Mouse (Mus musculus) kidney, adult 18-20 months (tissue): ENCODE data around the gene Nox4.

Experiments
- DNase-seq: peaks from one replicate; pipeline ENCODE4 v3.0.0; 2021

Nox4 gene

DNA sequence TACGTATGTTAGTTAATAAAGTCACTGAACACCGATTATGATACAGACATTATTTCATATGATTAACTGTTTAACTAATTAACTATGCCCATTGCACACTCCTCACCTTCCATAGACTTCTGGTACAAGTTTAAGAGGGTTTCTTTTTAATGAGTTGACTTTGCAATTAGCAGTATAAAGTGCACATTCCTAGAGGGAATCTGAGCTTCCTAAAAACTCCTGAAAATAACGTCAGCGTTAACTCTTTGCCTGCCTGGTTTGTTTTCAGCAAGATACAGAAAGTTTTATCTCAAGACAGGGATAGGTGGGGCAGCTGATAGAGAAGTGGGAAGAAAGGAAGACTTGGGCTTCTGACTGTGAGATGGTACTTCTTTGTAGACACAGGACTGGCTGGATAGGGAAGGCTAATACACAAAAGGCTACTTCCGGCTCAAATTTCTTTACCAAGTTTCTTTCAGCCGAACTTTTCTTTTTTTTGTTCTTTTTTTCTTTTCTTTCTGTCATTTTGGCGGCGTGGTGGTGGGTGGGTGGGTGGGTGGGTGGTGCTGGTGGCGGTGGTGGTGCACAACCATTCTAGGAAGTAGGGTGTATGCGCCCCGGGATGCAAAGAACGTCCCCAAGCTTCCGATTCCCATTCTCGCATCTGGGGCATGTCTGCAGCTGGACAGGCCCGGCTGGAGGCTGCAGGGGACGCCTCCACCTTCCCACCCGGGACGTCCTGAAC lies at the start of gene Nox4:
Nox4 (plus strand) TSS at position 241 of the 724 bp plus-strand sequence.
- DNase-seq, result no peak

DNA sequence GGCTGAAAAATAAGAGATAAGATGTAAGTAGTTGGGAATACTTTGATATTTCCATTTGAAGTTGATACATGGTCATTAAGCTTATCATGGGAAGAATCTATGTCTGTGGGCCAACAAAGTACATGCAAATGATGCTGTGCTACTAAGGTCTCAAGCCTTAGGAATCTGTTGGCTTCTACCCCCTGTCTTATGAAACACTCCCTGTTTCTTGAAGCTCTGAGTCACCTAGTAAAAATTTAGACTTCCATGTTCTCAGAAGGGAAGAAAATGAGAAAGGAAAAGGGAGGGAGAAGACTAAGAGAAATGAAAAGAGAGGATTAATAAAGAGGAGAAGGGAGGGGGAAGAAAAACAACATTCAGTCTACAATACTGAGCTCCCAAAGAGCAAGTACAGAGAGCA lies 41.1 kb upstream of the Nox4 start:
- DNase-seq, result no peak

DNA sequence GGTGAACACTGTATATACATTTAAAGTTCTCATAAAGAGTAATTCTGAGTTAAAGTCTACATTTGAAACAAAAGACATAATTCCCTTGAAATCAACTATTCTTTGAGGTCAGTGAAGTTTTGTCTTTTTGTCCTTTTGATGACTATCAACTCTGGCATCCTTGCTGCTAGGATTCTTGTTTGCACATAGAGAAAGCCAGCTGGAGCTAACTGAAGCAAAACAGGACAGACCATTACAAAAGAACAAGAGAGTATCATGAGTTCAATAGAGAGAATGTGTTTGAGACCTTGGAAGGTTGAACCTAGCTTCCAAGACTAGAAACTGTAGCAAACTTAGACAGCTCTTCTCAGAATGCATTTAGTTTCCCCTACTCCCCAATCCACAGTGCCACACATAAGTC lies 24.2 kb upstream of the Nox4 start:
- no peak for DNase-seq

DNA sequence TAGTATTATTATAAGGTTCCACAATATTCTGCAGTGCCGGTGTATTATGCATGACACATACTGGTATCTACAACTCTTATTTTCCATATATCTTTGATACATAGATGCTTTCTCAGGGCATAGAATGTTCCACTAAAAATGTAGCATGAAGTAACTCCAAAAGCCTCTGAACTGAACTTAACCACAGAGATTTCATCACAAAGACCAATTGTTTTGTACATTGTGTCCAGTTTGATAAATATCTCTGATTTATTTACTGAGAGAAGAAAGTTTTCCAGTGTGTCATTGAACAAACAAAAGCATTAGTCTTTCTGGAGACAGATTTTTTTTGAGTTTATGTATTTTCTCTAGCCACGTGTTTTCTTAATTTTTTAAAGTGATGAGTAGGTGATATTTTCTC lies 23.1 kb upstream of the Nox4 start:
- no peak for DNase-seq

DNA sequence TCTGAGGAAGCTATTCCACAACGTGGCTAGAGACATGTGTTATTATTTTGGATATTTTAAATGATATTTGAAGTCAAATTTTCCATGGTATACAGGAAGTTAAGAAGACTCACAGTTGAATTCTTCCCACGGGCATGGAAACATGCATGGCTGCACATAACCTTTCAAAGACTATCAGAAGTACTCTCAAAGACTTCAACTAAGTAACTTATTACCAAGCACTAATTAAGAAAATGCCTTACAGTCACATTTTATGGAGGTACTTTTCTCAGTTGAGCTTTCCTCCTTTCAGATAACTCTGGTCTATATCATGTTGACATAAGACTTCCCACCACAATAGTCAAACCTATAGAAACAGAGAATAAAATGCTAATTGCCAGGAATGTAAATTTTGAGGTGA lies 20.3 kb upstream of the Nox4 start:
- DNase-seq, result no peak

DNA sequence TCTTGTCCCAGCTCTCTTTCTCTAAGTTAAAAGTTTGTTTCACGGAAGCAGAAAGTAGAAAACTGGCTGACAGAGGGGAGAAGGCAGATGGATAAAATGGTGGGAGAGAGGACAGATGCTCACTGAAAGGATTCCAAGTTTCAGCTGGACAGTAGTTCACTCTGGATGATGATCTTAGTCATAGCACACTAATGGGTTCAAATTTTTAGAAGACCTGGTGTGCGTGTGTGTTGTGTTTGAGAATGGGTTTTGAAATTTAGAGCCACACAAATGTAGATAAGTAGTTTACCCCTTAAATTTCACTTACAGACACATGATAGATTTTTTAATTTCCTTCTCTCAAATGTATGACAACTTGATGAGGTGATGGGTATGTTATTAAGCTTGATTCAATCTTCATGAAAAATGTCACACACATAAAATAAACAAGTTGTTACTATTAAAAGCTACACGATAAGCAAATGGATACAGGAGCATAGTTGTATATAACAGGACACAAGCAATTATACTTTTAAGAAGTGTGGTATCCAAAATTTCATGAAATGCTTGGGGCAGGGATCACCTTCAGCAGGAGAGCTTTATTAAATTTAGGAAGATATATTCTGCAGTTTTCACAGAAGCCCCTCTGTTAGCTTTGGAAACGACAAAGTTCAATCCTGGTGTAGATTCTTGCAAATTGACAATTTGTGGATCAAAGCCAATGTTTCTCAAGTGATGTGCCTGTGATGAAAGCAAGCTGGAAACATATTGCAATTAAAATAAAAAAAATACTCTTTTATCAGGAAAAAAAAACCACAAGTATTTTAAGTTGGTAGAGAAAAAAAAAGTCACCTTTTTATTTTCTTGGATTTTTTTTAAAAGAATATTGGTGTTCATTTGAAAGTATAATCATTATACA lies 18.6 kb upstream of the Nox4 start:
- no peak for DNase-seq

DNA sequence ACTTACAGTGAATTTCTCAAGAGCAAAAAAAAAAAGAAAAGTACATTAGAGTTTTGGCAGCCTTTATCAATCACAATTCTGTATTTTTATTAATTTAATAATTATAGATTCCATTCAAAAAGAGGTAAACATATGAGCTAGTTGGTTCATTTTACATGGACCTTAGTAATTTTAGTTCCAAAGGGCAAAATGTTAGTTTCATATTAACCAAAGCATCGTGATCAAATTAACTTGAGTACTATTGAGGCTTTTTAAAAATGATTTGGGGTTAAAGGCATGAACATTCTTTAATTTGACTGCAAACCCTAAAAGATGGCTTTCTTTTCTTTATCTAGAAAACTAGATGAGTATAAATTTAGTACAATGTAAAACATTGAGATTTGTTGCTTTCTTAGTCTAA lies 16.4 kb upstream of the Nox4 start:
- no peak for DNase-seq

DNA sequence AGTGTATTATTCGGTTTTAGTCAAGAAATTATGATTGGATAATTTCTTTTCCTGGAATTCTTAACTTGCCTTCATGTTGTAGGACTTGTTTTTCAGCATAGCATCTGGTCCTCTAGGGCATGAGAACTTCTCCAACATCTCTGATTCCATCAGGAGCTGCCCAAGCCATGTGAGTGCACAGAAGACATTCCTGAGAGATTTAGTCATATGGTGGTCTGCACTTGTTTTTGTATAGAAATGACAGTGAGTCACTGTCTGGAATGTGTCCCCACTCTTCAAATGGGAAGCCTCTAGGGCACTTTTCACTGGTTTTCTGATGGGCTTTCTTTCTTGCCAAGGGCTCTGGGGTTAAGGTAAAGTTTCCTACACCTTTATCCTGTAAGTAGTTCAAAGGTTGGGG lies 4.8 kb upstream of the Nox4 start:
- DNase-seq, result no peak

DNA sequence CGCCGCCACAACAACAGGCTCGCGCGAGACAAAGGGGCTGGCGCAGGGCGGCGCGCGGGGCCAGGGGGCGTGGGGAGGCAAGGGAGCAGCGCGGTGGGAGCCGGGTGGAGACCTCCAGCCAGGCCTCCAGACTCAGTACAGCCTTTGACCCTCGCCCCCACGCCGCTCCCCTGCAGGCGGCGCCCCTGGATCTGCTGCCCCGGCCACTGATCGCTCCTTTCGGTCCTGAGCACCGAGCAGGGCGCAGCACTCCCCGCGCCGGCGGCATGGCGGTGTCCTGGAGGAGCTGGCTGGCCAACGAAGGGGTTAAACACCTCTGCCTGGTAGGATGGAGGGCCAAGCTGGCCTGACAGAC lies 661 bp downstream of the Nox4 start:
- DNase-seq, result peak; percentile 69

DNA sequence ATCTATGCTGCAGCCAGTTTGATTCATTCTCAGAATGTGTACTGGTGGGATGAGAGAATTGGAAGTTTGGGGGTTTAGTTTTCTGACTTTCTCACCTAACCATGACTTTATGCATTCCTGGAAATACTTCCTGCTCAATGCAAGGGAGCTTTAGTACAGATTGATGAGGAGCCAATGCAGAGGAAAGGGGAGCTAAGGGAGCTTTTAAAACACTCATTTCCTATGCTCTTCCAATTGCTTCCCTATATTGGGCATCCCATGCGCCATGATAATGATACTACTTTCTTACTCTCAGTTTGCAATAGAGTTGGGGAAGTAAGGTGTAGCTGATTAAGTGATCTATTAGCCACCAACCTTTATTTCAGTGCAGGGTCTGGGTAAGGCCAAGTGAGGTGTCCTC lies 1.0 kb downstream of the Nox4 start:
- no peak for DNase-seq

DNA sequence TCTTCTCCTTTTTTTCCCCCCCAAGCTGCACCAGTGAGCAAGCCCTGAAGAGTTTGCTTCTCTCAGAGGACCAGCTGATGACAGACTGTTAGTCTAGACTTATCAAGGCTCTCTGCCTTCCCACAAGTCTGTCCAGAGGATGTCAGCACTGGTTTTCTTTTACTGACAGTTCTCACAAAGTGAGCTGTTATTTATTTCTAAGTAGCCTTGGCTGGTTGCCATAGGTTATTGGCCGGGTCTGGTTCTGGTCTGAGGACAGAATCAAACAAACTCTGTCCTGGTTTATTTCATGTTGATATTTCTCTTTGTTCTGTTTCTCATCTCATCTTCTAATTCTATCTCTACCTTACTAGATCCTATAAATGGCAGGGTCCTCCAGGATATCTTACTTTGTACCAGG lies 2.0 kb downstream of the Nox4 start:
- peak; percentile 36 for DNase-seq

DNA sequence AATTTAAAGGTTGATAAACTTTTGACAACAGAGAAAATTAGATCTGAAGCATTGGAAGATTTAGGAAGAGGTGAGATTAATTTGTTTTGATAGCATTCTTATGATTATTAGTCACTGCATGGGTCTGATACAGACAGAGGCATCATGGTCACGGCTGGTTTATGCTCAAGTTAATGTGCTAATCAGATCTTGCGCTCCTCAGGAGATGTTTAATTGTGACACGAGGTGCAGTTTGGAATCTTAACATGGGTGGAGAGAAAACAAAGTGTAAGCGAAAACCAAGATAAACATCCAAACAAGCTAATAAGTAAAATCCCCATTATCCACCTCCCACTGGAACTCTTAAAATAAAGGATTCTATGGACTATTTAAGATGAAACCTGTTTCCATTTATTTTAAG lies 6.2 kb downstream of the Nox4 start:
- DNase-seq, result no peak

DNA sequence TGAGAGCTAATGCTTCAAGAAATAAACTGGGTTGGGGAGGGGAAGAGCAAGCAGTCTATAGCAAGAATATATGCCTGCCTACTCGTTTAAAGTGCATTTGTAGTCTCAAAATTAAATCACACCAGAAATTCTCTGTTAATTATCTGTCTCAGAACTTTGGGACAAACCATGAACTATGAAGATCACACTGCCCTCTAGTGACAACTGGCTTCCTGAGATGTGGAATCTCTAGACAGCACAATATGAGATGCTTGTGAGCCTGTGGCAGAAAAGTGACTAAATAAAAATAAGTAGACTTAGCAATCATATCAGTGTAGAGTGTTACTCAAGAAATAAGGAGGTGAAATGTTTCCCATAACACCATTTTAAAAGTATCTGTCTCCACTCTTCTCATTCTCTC lies 31.3 kb downstream of the Nox4 start:
- peak; percentile 9 for DNase-seq

DNA sequence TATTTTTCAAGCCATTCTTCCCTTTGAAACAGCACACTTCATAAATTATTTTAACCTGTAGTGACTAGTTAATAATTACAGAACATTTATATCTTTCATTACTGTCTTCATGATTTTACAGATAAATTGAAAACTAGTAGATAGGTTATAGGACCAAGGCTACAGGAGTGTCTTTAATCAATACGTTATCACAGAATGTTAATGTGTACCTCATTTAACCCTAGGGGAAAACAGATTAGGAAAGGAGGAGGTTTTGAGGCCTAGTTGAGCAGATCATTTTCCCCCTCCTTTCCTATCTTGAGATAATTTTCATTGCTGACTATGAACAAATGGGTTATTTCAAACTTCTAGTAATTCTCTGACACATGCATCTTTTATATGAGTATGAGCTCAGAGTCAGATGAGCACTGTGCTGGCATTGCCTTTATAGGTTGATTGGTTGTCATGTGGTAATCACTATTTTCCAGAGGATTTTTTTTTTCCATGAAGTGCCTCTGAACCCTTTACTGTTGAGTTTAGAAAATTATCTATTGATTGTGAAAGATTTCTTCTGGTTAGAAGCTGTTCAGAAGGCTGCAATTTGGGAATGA lies 57.9 kb downstream of the Nox4 start:
- no peak for DNase-seq

DNA sequence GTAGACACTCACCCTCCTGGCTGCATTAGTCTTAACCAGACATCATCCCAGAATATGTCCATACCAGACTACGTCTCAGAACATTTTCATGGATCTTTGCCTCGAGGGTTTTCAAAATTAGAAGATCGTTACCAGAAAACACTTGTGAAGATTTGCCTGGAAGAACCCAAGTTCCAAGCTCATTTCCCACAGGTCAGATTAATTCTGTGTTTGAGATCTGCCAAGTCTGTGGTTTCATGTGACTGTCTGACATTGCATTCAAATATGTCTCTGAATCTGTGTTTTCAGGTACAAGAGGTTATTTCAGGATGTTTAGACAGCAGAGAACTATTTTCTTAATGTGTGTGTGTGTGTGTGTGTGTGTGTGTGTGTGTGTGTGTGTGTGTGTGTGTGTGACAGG lies 75.7 kb downstream of the Nox4 start:
- no peak for DNase-seq

DNA sequence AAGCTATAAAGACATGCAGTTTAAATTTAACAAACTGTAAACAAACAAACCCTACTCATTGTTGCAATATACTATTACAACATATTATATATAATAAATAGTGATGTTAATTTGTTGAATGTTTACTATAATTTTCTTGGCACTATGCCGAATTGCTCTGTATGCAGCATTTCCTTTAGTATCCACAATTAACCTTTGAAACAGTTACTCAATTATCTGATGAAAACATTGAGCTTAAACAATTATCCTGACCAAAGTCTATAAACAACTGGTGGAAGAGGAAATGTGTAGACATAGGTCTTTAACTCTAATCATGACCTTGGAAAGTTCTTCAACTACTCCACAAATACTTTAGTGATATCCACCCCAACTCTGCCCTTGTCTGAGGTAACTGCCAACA lies 76.2 kb downstream of the Nox4 start:
- no peak for DNase-seq

DNA sequence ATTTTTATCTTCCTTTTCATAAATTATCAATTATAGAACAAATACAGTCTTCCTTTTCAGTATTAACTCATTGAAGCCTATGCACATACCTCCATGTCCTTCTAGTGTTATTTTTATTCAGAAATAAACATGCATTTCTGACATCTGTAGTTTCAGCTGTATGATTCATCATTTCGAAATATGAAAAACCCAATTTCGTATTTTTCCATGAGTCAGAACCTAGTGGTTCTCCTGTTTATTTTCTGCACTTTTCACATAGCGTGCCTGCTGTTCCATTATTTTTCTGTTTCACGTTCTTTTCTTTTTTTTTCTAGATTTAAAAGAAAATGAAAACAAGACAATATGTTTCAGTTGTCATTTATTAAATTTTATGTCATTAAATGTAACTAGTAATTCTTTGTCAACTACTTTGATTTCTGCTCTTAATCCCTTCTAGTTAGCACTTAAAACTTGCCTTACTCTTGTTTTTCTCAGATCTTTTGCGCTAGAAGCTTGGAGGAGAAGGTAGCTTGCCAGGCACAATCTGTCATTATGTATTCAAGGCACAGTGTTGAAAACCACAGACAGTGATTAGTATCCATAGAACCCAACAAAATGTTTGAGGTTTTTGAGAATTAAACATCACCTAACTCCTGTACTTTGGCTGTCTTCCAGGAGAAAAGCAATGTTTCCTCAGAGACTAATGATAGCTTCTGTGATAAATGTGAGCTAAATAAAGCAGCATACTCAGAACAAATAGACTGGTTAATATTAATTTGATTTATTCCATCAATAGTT lies 85.1 kb downstream of the Nox4 start:
- DNase-seq, result no peak

DNA sequence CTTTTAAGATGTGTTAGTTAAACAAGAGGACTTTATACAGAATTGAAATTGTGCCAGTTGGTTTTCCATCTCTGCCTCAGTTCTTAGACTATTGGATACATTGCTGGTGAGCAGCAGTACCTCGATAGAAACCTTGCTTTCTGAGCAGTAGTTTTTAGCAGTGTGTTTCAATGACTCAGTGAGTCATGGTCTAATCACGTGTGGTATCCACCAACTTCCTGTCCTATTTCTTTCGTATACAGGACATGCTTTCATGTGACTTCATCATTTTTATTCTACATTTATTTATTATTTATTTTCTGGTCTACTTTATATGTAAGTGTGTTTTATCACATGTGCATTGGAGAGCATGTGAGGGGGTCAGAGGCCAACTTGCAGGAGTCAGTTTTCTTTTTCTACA lies 99.7 kb downstream of the Nox4 start:
- no peak for DNase-seq

DNA sequence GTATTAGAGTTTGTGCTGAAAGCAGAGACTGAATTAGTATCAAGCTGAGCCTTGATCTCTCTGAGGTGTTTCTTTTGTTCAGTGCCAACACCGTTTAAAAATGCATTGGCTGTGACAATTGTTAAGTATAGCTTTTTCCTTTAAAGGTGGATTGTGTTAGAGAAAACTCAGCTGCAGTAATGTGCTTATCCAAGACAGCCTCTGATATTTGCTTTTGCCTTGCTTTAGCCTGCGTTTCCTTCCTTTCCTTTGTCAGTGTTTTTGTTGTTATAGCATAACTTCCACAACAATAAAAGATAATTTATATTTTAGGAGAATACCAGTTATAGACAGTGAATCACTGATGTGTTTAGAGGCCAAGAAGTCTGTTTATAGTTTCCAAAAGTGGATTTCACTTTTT lies 106.9 kb downstream of the Nox4 start:
- DNase-seq, result no peak

DNA sequence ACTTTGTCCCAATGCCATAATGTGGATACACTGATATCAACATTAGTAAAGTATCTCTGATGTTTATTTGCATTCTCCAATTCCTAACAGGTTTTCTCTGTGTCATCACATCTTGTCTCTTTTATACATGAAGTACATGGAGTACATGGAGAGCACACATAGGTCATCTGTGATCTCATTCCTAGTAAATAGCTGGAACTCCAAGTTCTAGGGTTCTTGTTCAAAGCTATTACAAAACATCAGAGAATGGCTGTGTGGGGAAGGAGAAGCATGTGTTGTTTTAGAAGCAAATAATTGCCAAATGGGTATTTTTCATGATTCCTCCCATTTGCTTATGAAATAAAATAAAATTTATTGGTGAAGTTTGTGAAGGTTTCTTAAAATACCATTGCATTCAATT lies 121.9 kb downstream of the Nox4 start:
- DNase-seq, result no peak

DNA sequence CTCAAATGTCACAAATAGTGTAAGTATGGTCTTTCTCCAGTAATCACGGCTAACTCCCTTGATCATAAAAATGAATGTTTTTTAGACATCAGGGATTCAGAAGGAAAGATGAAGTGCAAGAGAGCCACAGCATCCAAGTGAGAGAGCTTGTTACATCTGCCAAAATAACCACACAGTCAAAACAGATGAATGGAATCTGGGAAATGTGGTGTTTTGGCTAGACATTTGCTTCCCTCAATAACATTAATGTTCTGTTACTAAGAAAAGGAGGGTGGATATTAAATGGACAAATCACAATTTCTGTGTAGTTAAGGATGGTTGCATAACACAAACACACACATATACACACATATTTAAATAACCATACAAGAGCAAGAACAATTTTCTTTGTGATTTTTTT lies 123.2 kb downstream of the Nox4 start:
- no peak for DNase-seq

DNA sequence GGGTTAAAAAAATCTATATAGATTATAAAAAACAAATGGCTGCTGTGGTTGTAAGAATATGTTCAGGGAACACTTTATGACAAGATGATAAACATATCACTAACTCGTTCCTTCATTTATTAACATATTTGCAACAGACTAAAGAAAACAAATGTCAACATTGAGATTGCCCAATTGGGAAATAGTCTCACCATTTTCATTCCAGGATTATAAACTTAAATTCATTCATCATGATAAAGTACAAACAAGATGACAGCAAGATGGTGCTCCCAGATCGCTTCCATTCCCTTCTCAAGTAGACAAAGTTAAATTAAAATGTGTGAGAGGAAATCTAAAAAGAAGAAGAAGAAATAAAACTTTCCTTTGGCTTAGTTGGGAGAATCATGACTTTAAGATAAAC lies 124.9 kb downstream of the Nox4 start:
- DNase-seq, result no peak

DNA sequence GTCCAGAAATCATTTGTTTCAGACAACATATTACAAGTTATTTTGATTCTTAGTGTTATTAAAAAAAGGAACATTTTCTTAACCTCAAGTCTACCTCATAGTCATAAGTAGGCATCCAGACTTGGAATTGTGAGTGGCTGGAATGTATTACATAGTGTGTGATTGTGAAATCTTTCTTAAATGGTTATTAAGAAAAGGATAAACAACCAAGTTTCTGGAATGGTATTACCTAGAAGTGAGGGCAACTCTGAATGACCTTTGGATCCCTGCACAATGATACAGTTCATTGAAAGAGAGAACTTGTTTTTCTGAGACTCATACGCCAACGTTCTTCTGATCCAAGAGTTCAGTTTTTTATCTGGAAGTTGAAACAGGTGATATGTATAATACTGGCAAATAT lies 125.4 kb downstream of the Nox4 start:
- DNase-seq, result no peak
